Mouse (Mus musculus): ENCODE data around the gene Sphkap. TPM values are rescaled to one million over a fixed set of nuclear protein-coding genes. Genes with fewer than 3 reads are reported as not detected.

The Sphkap gene
- polyA plus RNA-seq, 1 experiment from 2014 or later, result 0.38 TPM

DNA sequence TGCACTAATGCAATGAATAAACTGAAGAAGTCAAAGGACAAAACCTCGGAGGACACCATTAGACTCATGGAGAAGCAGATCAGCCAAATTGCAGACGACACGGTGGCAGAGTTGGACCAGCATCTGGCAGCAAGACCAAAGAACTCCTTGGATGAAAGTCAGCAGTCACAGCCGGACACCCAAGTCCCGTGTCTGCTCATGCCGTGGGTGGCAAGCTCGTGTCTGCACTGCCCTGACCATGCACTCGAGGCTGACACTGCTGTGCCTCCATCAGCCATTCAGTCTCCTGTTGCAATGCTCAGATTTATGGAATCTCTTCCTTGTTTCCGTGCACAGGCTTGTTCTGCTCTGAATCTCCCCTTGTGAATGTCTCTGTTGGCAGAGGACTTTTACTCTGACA, 92.9 kb downstream of the Sphkap start:
- TF ChIP-seq CTCF (IDR thresholded peaks at IDR 0.05; ENCODE audit: low read depth), result no peak
- no peak overlapping the region for H3K4me2 ChIP-seq (replicated peaks; ENCODE audit: low read depth)
- H3K27ac ChIP-seq (ENCODE audit: low read depth, low read length), result no peak overlapping the region
- H3K27me3 ChIP-seq (replicated peaks; ENCODE audit: control insufficient read depth, insufficient read depth, low read length), result no peaks in the 10 kb centered on the region
- H3K9ac ChIP-seq (ENCODE audit: low read depth, low read length), result no peak overlapping the region
- no peaks in the 10 kb centered on the region for H3K36me3 ChIP-seq (ENCODE audit: control insufficient read depth, insufficient read depth)
- H3K9me3 ChIP-seq (ENCODE audit: control insufficient read depth), result no peaks in the 10 kb centered on the region
- no peak overlapping the region for H3K4me3 ChIP-seq (ENCODE audit: low read depth, low read length)
- no peaks in the 10 kb centered on the region for H3K4me1 ChIP-seq (replicated peaks; ENCODE audit: control insufficient read depth, insufficient read depth, low read length)
- no peak for ATAC-seq
- WGBS, result 86% methylated on average over 9 of the region's 9 CpGs

DNA sequence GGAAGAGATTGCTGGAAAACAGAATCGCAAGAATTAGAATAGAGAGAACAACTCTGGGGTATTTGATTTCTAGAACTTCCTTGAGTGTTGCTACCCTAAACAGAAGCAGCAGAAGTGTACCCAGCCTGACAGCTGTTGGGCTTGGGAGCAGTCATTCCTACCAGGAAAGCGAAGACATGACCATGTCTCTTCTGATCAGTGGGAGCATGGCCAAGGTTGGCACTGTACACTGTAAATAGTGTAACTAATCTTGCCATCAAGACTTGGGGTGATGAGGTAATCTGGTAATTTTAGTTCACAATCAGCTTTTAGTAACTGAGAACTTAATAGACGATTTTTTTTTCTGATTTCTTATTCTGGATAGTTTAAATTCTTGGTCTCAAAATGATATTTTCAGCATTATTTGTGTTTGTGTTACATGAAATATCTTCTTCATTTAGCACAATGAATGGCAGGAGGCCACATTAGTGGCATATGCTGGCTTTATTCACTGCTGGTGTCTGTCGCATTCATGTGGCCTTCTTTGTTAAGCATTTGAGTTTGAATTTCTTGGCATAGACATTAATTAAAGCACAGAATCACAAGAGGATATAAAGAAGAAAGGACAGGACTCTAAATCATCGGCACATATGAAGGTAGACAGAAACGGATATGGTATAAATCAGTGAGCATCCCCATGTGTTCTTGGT, 96.2 kb downstream of the Sphkap start:
- Histone ChIP-seq H3K4me2 (replicated peaks; ENCODE audit: low read depth) (no peak overlapping the region), H3K36me3 (ENCODE audit: control insufficient read depth, insufficient read depth) (no peaks in the 10 kb centered on the region), H3K27me3 (replicated peaks; ENCODE audit: control insufficient read depth, insufficient read depth, low read length) (no peaks in the 10 kb centered on the region), H3K4me1 (replicated peaks; ENCODE audit: control insufficient read depth, insufficient read depth, low read length) (no peaks in the 10 kb centered on the region), H3K4me3 (ENCODE audit: low read depth, low read length) (no peak overlapping the region), H3K9ac (ENCODE audit: low read depth, low read length) (no peak overlapping the region), H3K9me3 (ENCODE audit: control insufficient read depth) (no peaks in the 10 kb centered on the region), H3K27ac (ENCODE audit: low read depth, low read length) (no peak overlapping the region)
- WGBS, result 85% methylated on average over 6 of the region's 6 CpGs
- no peak for TF ChIP-seq CTCF (IDR thresholded peaks at IDR 0.05; ENCODE audit: low read depth)
- no peak for ATAC-seq

DNA sequence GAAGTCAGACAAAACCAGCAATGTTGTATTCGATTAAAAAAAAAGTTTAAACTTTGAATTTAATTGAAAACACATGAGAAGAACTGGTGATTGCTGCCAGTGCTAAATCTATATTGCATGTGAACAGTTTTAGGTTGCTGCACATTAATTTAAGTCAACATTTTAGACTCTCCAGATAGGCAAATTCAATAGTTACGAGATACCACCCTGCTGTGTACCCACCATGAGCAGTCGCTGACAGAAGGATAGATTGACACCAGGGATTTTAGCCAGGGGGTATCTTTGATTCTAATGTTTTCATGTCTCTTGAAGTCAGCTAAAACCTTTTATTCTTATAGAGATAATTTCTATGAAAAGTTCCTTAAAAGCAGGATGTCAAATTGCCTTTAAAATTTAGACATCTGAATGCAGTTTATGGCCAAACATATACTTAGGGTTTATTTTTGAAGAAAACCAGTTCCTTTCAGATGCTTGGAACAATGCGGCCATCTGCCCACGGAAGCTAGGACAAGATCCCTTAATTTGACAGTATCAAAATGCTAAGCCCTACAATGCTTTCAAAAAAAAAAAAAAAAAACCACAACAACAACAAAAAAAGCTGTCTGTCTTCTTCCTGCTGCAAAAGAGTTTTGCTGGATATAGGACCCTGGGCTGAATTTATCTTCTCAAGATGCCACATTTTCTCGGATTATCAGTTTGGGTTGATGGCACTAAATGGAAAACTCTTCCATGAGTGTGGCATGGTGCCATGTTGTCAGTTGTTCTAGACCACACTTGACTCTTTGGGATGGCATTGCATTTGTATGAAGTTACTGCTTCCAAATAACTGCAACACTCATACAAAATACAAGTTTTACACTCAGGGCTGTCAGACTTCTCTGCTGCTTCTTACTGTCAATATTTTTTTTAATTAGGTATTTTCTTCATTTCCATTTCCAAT, 110.6 kb downstream of the Sphkap start:
- no peak for ATAC-seq
- no peak overlapping the region for H3K9ac ChIP-seq (ENCODE audit: low read depth, low read length)
- WGBS, result 82% methylated on average over 6 of the region's 6 CpGs
- H3K4me2 ChIP-seq (replicated peaks; ENCODE audit: low read depth), result no peak overlapping the region
- H3K4me3 ChIP-seq (ENCODE audit: low read depth, low read length), result no peak overlapping the region
- no peaks in the 10 kb centered on the region for H3K36me3 ChIP-seq (ENCODE audit: control insufficient read depth, insufficient read depth)
- no peak overlapping the region for H3K27ac ChIP-seq (ENCODE audit: low read depth, low read length)
- H3K9me3 ChIP-seq (ENCODE audit: control insufficient read depth), result no peaks in the 10 kb centered on the region
- H3K4me1 ChIP-seq (replicated peaks; ENCODE audit: control insufficient read depth, insufficient read depth, low read length), result no peaks in the 10 kb centered on the region
- no peak for TF ChIP-seq CTCF (IDR thresholded peaks at IDR 0.05; ENCODE audit: low read depth)
- H3K27me3 ChIP-seq (replicated peaks; ENCODE audit: control insufficient read depth, insufficient read depth, low read length), result no peaks in the 10 kb centered on the region

DNA sequence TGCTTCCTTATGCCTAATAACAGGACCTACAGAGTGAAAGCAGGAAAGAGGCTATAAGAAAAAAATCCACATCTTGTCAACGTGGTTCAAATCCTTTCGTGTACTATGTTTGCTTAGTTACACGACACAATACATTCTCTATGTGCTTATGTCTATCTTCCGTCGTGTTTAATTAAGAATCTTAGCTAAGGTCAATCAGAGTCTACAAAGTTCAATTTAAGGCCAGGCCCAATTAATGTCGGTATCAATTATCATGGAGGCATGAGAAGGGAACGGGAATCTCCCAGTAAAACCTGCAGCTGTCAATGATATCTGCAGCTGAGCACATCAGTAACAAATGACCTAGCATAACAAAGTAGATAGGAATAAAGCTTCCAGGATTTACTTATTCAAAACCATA, 122.1 kb downstream of the Sphkap start:
- WGBS, result 64% methylated on average over 7 of the region's 7 CpGs
- Histone ChIP-seq H3K9me3 (ENCODE audit: control insufficient read depth) (no peaks in the 10 kb centered on the region), H3K4me2 (replicated peaks; ENCODE audit: low read depth) (no peak overlapping the region), H3K27ac (ENCODE audit: low read depth, low read length) (no peak overlapping the region), H3K4me1 (replicated peaks; ENCODE audit: control insufficient read depth, insufficient read depth, low read length) (no peaks in the 10 kb centered on the region), H3K9ac (ENCODE audit: low read depth, low read length) (no peak overlapping the region), H3K27me3 (replicated peaks; ENCODE audit: control insufficient read depth, insufficient read depth, low read length) (no peaks in the 10 kb centered on the region), H3K4me3 (ENCODE audit: low read depth, low read length) (no peak overlapping the region), H3K36me3 (ENCODE audit: control insufficient read depth, insufficient read depth) (no peaks in the 10 kb centered on the region)
- ATAC-seq, result no peak
- TF ChIP-seq CTCF (IDR thresholded peaks at IDR 0.05; ENCODE audit: low read depth), result no peak

DNA sequence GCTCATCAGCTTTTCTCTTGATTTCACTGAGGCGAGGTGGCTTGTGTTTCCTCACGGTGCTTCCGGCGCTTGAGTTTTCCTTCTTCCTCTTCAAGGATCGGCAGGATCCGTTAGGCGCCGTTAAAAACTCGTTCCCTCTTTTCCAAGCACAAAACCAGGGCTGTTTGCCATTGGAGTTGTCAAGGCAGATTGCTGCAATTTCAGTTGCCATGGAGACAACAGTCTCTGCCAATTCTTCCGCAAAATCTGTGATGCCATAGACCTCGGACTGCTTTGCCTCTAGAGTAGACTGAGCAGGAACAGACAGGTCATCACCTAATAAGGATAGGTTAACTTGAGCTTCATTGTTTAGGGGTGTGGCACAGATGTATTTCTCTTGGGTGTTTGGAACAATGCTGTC, 131.0 kb downstream of the Sphkap start:
- no peak overlapping the region for H3K27ac ChIP-seq (ENCODE audit: low read depth, low read length)
- no peak for TF ChIP-seq CTCF (IDR thresholded peaks at IDR 0.05; ENCODE audit: low read depth)
- H3K4me3 ChIP-seq (ENCODE audit: low read depth, low read length), result no peak overlapping the region
- no peaks in the 10 kb centered on the region for H3K27me3 ChIP-seq (replicated peaks; ENCODE audit: control insufficient read depth, insufficient read depth, low read length)
- no peaks in the 10 kb centered on the region for H3K9me3 ChIP-seq (ENCODE audit: control insufficient read depth)
- ATAC-seq, result no peak
- H3K4me1 ChIP-seq (replicated peaks; ENCODE audit: control insufficient read depth, insufficient read depth, low read length), result no peaks in the 10 kb centered on the region
- H3K4me2 ChIP-seq (replicated peaks; ENCODE audit: low read depth), result no peak overlapping the region
- H3K9ac ChIP-seq (ENCODE audit: low read depth, low read length), result no peak overlapping the region
- 86% methylated on average over 11 of the region's 11 CpGs for WGBS
- H3K36me3 ChIP-seq (ENCODE audit: control insufficient read depth, insufficient read depth), result no peaks in the 10 kb centered on the region

DNA sequence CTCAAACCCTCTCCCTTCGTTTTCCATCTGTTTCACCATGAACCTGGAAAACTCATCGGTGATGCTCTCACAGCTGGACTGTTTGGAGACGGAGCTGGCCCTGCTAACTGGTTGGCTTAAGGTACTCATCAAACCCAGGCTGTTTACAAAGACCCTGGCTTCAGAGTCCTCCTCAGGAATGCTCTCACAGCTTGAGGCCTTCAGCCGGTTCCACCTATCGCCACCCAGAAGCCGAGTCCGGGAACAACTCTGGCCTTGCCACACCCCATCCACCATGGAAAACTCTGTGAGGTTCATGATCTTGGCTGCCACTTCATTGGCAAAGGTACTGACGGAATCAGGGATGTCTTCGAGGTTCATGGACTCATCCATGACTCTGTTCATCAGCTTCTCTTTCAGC, 131.4 kb downstream of the Sphkap start:
- Histone ChIP-seq H3K4me1 (replicated peaks; ENCODE audit: control insufficient read depth, insufficient read depth, low read length) (no peaks in the 10 kb centered on the region), H3K27me3 (replicated peaks; ENCODE audit: control insufficient read depth, insufficient read depth, low read length) (no peaks in the 10 kb centered on the region), H3K9me3 (ENCODE audit: control insufficient read depth) (no peaks in the 10 kb centered on the region), H3K27ac (ENCODE audit: low read depth, low read length) (no peak overlapping the region), H3K9ac (ENCODE audit: low read depth, low read length) (no peak overlapping the region), H3K36me3 (ENCODE audit: control insufficient read depth, insufficient read depth) (no peaks in the 10 kb centered on the region), H3K4me3 (ENCODE audit: low read depth, low read length) (no peak overlapping the region), H3K4me2 (replicated peaks; ENCODE audit: low read depth) (no peak overlapping the region)
- 85% methylated on average over 9 of the region's 9 CpGs for WGBS
- ATAC-seq, result no peak
- TF ChIP-seq CTCF (IDR thresholded peaks at IDR 0.05; ENCODE audit: low read depth), result no peak
